Mouse (Mus musculus): ENCODE results near the gene Col25a1. TPM values are rescaled to one million over a fixed set of nuclear protein-coding genes. Genes with fewer than 3 reads are reported as not detected.

Gene Col25a1
- polyA plus RNA-seq, 2 experiments: 0.94 to 1.1 TPM

DNA sequence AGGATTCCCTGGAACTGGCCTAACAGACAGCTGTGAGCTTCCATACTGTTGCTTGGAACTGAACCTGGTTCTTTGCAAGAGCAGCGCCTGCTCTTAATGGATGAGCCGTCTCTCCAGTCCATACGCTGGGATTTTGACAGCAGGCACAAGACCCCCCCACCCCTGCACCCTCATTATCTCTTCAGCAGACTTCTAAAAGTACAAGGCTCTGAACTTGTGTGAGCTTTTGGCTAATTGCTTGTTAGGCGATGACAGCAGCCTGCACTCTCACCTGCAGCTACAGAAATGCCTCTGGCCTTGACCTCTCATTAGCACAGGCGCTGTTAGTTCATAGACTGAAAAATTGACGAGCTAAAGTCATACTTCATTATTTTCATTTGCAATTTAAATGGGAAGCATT lies 14.4 kb upstream of the Col25a1 start:
- Histone ChIP-seq H3K27ac (no peak overlapping the region), H3K4me1 (replicated peaks; ENCODE audit: control insufficient read depth in 2 of 2, insufficient read depth in 2 of 2, low read length in 1 of 2) (no peaks in the 10 kb centered on the region), H3K9me3 (ENCODE audit: control insufficient read depth, low read length) (no peaks in the 10 kb centered on the region), H3K9ac (replicated peaks) (no peak overlapping the region), H3K4me3 (ENCODE audit: insufficient read depth in 1 of 2, low read depth in 2 of 2, low read length in 2 of 2) (no peak overlapping the region), H3K36me3 (replicated peaks; ENCODE audit: control insufficient read depth, insufficient read depth, low read depth) (no peaks in the 10 kb centered on the region), H3K27me3 (ENCODE audit: control insufficient read depth, insufficient read depth, low read length) (no peaks in the 10 kb centered on the region), H3K4me2 (ENCODE audit: low read depth) (no peak overlapping the region)
- WGBS (ENCODE audit: insufficient replicate concordance): 63% methylated on average over 6 of the region's 6 CpGs
- TF ChIP-seq CTCF (IDR thresholded peaks at IDR 0.05; ENCODE audit: low read depth) (no peak), EP300 (IDR thresholded peaks at IDR 0.05; ENCODE audit: low read depth) (no peak)
- no peak for ATAC-seq (ENCODE audit: insufficient read depth)
- no peak for DNase-seq (ENCODE audit: low read depth in 3 of 3, low spot score in 3 of 3)

GRCm38 (mm10) chr3:130127840-130128239 lies 3.5 kb upstream of the Col25a1 start:
- no peaks in the 10 kb centered on the region for H3K36me3 ChIP-seq (replicated peaks; ENCODE audit: control insufficient read depth, insufficient read depth, low read depth)
- H3K27ac ChIP-seq: no peak overlapping the region
- no peak overlapping the region for H3K9ac ChIP-seq (replicated peaks)
- no peak for ATAC-seq (ENCODE audit: insufficient read depth)
- no peak overlapping the region for H3K4me2 ChIP-seq (ENCODE audit: low read depth)
- no peak overlapping the region for H3K4me3 ChIP-seq (ENCODE audit: insufficient read depth in 1 of 2, low read depth in 2 of 2, low read length in 2 of 2)
- no peaks in the 10 kb centered on the region for H3K27me3 ChIP-seq (ENCODE audit: control insufficient read depth, insufficient read depth, low read length)
- H3K9me3 ChIP-seq (ENCODE audit: control insufficient read depth, low read length): no peaks in the 10 kb centered on the region
- no peaks in the 10 kb centered on the region for H3K4me1 ChIP-seq (replicated peaks; ENCODE audit: control insufficient read depth in 2 of 2, insufficient read depth in 2 of 2, low read length in 1 of 2)
- no peak for DNase-seq (ENCODE audit: low read depth in 3 of 3, low spot score in 3 of 3)
- no peak for TF ChIP-seq EP300 (IDR thresholded peaks at IDR 0.05; ENCODE audit: low read depth)
- no peak for TF ChIP-seq CTCF (IDR thresholded peaks at IDR 0.05; ENCODE audit: low read depth)
- WGBS (ENCODE audit: insufficient replicate concordance): 69% methylated on average over 8 of the region's 8 CpGs

GRCm38 (mm10) chr3:130128564-130128963 lies 2.7 kb upstream of the Col25a1 start:
- no peak overlapping the region for H3K4me2 ChIP-seq (ENCODE audit: low read depth)
- no peak overlapping the region for H3K9ac ChIP-seq (replicated peaks)
- 74% methylated on average over 11 of the region's 11 CpGs for WGBS (ENCODE audit: insufficient replicate concordance)
- no peaks in the 10 kb centered on the region for H3K36me3 ChIP-seq (replicated peaks; ENCODE audit: control insufficient read depth, insufficient read depth, low read depth)
- H3K27ac ChIP-seq: no peak overlapping the region
- no peak for DNase-seq (ENCODE audit: low read depth in 3 of 3, low spot score in 3 of 3)
- H3K27me3 ChIP-seq (ENCODE audit: control insufficient read depth, insufficient read depth, low read length): no peaks in the 10 kb centered on the region
- no peaks in the 10 kb centered on the region for H3K9me3 ChIP-seq (ENCODE audit: control insufficient read depth, low read length)
- H3K4me1 ChIP-seq (replicated peaks; ENCODE audit: control insufficient read depth in 2 of 2, insufficient read depth in 2 of 2, low read length in 1 of 2): no peaks in the 10 kb centered on the region
- TF ChIP-seq EP300 (IDR thresholded peaks at IDR 0.05; ENCODE audit: low read depth) (no peak), CTCF (IDR thresholded peaks at IDR 0.05; ENCODE audit: low read depth) (no peak)
- no peak overlapping the region for H3K4me3 ChIP-seq (ENCODE audit: insufficient read depth in 1 of 2, low read depth in 2 of 2, low read length in 2 of 2)
- ATAC-seq (ENCODE audit: insufficient read depth): no peak

- H3K4me1 ChIP-seq (replicated peaks; ENCODE audit: control insufficient read depth in 2 of 2, insufficient read depth in 2 of 2, low read length in 1 of 2): no peaks in the 10 kb centered on the region
- no peak overlapping the region for H3K4me2 ChIP-seq (ENCODE audit: low read depth)
- H3K9me3 ChIP-seq (ENCODE audit: control insufficient read depth, low read length): no peaks in the 10 kb centered on the region
- H3K9ac ChIP-seq (replicated peaks): no peak overlapping the region
- DNase-seq (ENCODE audit: low read depth in 3 of 3, low spot score in 3 of 3) (no peak), ATAC-seq (ENCODE audit: insufficient read depth) (no peak)
- H3K27ac ChIP-seq: no peak overlapping the region
- TF ChIP-seq CTCF (IDR thresholded peaks at IDR 0.05; ENCODE audit: low read depth) (peak; percentile 28), EP300 (IDR thresholded peaks at IDR 0.05; ENCODE audit: low read depth) (no peak)
- no peaks in the 10 kb centered on the region for H3K27me3 ChIP-seq (ENCODE audit: control insufficient read depth, insufficient read depth, low read length)
- WGBS (ENCODE audit: insufficient replicate concordance): 35% methylated on average over 10 of the region's 10 CpGs
- H3K4me3 ChIP-seq (ENCODE audit: insufficient read depth in 1 of 2, low read depth in 2 of 2, low read length in 2 of 2): no peak overlapping the region
- no peaks in the 10 kb centered on the region for H3K36me3 ChIP-seq (replicated peaks; ENCODE audit: control insufficient read depth, insufficient read depth, low read depth)
Measured at GRCm38 (mm10) chr3:130129635-130130206, 1.6 kb upstream of the Col25a1 start.

- ATAC-seq (ENCODE audit: insufficient read depth) (no peak), DNase-seq (ENCODE audit: low read depth in 3 of 3, low spot score in 3 of 3) (no peak)
- Histone ChIP-seq H3K27ac (no peak overlapping the region), H3K36me3 (replicated peaks; ENCODE audit: control insufficient read depth, insufficient read depth, low read depth) (no peaks in the 10 kb centered on the region), H3K4me3 (ENCODE audit: insufficient read depth in 1 of 2, low read depth in 2 of 2, low read length in 2 of 2) (no peak overlapping the region), H3K4me1 (replicated peaks; ENCODE audit: control insufficient read depth in 2 of 2, insufficient read depth in 2 of 2, low read length in 1 of 2) (no peaks in the 10 kb centered on the region), H3K4me2 (ENCODE audit: low read depth) (no peak overlapping the region), H3K9ac (replicated peaks) (no peak overlapping the region), H3K9me3 (ENCODE audit: control insufficient read depth, low read length) (no peaks in the 10 kb centered on the region), H3K27me3 (ENCODE audit: control insufficient read depth, insufficient read depth, low read length) (no peaks in the 10 kb centered on the region)
- no peak for TF ChIP-seq CTCF (IDR thresholded peaks at IDR 0.05; ENCODE audit: low read depth)
- no peak for TF ChIP-seq EP300 (IDR thresholded peaks at IDR 0.05; ENCODE audit: low read depth)
Measured at GRCm38 (mm10) chr3:130137204-130137603, 5.9 kb downstream of the Col25a1 start.

Measured in liver, embryonic 14.5 days (tissue).